Mouse (Mus musculus): Measurements from ENCODE around the gene Zcchc2. TPM values are rescaled to one million over a fixed set of nuclear protein-coding genes. Genes with fewer than 3 reads are reported as not detected.

The Zcchc2 gene
- polyA plus RNA-seq, 1 experiment from 2014 or later, result 1.2 TPM

DNA sequence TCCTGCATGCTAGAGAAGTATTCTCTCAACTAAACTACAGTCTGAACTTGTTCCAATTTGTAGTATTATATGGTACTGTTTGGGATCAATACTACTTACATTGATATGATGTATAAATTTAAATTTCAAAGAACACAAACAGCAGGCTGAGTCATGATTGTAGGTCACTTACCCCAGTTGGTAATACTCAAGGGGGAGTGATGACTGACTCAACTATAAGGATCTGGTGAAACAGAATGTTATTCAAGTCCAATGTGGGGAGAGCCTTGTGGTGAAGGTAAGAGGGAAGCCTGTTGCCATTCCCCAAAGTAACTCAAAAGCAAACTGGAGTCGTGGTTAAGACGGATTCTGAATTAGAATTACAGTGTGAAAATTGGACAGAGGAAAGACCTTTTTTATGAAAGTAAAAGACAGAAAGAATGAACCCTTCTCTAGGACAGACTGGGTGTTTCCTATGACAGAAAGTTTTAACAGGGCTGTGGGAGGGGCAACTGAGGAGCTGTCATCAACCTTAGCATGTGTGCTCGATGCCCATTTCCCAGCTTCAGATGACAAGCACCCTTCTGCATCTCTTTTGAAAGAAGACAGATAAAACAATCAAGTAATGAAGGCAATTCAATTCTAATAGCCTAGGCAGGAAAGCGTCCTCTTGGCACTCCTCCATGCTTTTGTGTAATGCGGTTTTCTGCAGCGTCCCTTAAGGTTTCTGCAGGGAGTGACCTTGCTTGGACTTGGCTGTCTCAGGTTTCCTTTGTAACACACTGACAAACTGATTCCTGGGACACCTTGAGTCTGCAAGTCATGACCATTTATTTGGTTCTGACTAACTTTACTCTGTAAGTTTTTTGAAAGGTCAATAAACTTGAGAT is 7.5 kb upstream of the Zcchc2 start:
- no peaks in the 10 kb centered on the region for H3K9me3 ChIP-seq (ENCODE audit: control insufficient read depth, low read length)
- H3K4me1 ChIP-seq (replicated peaks; ENCODE audit: control insufficient read depth, insufficient read depth), result no peaks in the 10 kb centered on the region
- no peak for TF ChIP-seq CTCF (IDR thresholded peaks at IDR 0.05; ENCODE audit: low read depth)
- no peak for TF ChIP-seq EP300 (optimal IDR thresholded peaks at IDR 0.05)
- no peaks in the 10 kb centered on the region for H3K36me3 ChIP-seq (ENCODE audit: control insufficient read depth, insufficient read depth, low read length)
- no peak overlapping the region for H3K4me3 ChIP-seq (ENCODE audit: low read depth, low read length)
- no peak overlapping the region for H3K4me2 ChIP-seq (replicated peaks; ENCODE audit: low read depth)
- H3K27ac ChIP-seq (replicated peaks), result no peak overlapping the region
- no peak overlapping the region for H3K9ac ChIP-seq (ENCODE audit: low read length)
- no peak for ATAC-seq (ENCODE audit: low FRiP score, low TSS enrichment)
- no peak for DNase-seq (ENCODE audit: low spot score)
- no peaks in the 10 kb centered on the region for H3K27me3 ChIP-seq (ENCODE audit: control insufficient read depth, insufficient read depth, low read length)
- 56% methylated on average over 6 of the region's 6 CpGs for WGBS

DNA sequence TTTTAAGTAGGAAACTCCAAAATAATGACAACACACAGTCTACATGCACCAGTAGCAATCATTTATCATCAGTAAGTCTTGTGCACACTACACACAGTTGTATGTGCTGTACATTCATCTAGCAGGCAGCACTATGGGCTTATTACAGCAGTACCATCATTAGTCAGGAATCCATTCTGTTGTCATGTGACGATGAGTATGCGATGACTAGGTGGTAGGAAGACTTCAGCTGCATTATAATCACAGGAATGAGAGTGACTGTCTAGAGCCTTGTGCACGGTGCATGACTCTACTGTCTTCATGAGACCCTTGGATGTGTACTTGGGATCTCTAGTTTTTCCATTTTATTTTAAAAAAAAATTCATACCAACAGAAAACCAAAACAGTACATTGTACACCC is 6.0 kb upstream of the Zcchc2 start:
- Histone ChIP-seq H3K27ac (replicated peaks) (no peak overlapping the region), H3K36me3 (ENCODE audit: control insufficient read depth, insufficient read depth, low read length) (no peaks in the 10 kb centered on the region), H3K9ac (ENCODE audit: low read length) (no peak overlapping the region), H3K4me3 (ENCODE audit: low read depth, low read length) (no peak overlapping the region), H3K27me3 (ENCODE audit: control insufficient read depth, insufficient read depth, low read length) (no peaks in the 10 kb centered on the region), H3K9me3 (ENCODE audit: control insufficient read depth, low read length) (no peaks in the 10 kb centered on the region), H3K4me1 (replicated peaks; ENCODE audit: control insufficient read depth, insufficient read depth) (no peaks in the 10 kb centered on the region), H3K4me2 (replicated peaks; ENCODE audit: low read depth) (no peak overlapping the region)
- 91% methylated on average over 3 of the region's 3 CpGs for WGBS
- DNase-seq (ENCODE audit: low spot score) (no peak), ATAC-seq (ENCODE audit: low FRiP score, low TSS enrichment) (0 out of 2 replicates have a peak, but pooled peaks have one; percentile 32)
- TF ChIP-seq EP300 (optimal IDR thresholded peaks at IDR 0.05), result no peak
- TF ChIP-seq CTCF (IDR thresholded peaks at IDR 0.05; ENCODE audit: low read depth), result no peak

DNA sequence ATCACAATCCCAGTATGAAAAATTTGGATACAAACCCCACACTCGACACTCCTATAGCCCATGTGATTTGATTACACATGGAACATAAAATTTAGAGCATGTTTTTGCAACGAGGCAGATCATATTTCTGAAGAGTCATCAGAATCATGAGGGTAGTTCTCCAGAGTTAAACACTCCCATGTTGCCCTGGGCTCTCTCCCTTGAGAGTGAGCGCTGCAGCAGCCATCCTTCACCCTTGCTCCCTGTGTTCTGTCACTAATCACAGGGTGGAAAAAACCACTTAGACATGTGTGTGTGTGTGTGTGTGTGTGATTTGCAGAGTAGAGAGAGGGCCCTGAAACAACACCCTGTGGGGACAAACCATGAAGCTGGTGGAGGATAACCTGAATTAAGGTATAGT is 2.0 kb upstream of the Zcchc2 start:
- 0 out of 2 replicates have a peak, but pooled peaks cover 4% of the 10 kb centered on the region for H3K4me1 ChIP-seq (replicated peaks; ENCODE audit: control insufficient read depth, insufficient read depth)
- DNase-seq (ENCODE audit: low spot score), result no peak
- H3K36me3 ChIP-seq (ENCODE audit: control insufficient read depth, insufficient read depth, low read length), result no peaks in the 10 kb centered on the region
- ATAC-seq (ENCODE audit: low FRiP score, low TSS enrichment), result no peak
- H3K4me3 ChIP-seq (ENCODE audit: low read depth, low read length), result no peak overlapping the region
- H3K27me3 ChIP-seq (ENCODE audit: control insufficient read depth, insufficient read depth, low read length), result no peaks in the 10 kb centered on the region
- 50% methylated on average over 3 of the region's 3 CpGs for WGBS
- no peaks in the 10 kb centered on the region for H3K9me3 ChIP-seq (ENCODE audit: control insufficient read depth, low read length)
- TF ChIP-seq EP300 (optimal IDR thresholded peaks at IDR 0.05) (no peak), CTCF (IDR thresholded peaks at IDR 0.05; ENCODE audit: low read depth) (no peak)
- no peak overlapping the region for H3K9ac ChIP-seq (ENCODE audit: low read length)
- H3K27ac ChIP-seq (replicated peaks), result no peak overlapping the region
- H3K4me2 ChIP-seq (replicated peaks; ENCODE audit: low read depth), result no peak overlapping the region

DNA sequence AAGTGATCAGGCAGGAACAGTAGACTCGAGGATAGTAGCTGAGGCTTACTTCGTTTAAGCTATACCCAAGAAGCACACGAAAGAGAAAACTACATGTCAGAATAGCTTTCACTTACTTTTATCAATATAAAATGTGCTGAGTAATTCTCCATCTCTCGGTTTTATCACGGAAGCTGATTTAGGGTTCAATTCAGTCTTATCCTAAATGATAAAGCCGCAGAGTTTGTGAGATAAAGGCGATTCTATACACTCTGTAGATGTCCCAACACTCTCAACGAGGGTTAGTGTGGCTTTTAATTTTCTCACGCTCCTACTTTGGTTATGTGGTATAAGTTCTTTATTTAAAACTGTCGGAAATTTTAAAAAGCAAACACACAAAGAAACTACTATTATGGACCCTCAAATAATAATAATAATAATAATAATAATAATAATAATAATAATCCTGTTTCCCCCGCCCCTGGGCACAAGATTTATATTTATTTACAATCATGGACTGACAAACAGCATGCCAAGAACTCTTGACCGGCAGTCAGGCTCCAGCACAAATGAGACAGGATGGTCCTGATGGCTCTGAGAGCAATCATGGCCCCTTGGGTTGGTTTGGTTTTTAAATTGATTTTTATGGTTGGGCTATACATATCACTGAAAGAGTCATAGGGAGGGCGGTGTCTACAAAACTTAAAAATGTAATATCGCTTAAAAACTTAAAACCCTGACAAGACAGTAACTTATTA is 1.1 kb upstream of the Zcchc2 start:
- 60% methylated on average over 14 of the region's 14 CpGs for WGBS
- Histone ChIP-seq H3K4me3 (ENCODE audit: low read depth, low read length) (peak overlapping the region; percentile 88), H3K4me1 (replicated peaks; ENCODE audit: control insufficient read depth, insufficient read depth) (0 out of 2 replicates have a peak, but pooled peaks cover 4% of the 10 kb centered on the region), H3K27ac (replicated peaks) (no peak overlapping the region), H3K4me2 (replicated peaks; ENCODE audit: low read depth) (peak overlapping the region; percentile 76), H3K9me3 (ENCODE audit: control insufficient read depth, low read length) (no peaks in the 10 kb centered on the region), H3K9ac (ENCODE audit: low read length) (no peak overlapping the region; the same call in none of the 2 replicates), H3K36me3 (ENCODE audit: control insufficient read depth, insufficient read depth, low read length) (no peaks in the 10 kb centered on the region), H3K27me3 (ENCODE audit: control insufficient read depth, insufficient read depth, low read length) (no peaks in the 10 kb centered on the region)
- TF ChIP-seq EP300 (optimal IDR thresholded peaks at IDR 0.05), result no peak
- no peak for TF ChIP-seq CTCF (IDR thresholded peaks at IDR 0.05; ENCODE audit: low read depth)
- DNase-seq (ENCODE audit: low spot score), result no peak
- no peak for ATAC-seq (ENCODE audit: low FRiP score, low TSS enrichment)

DNA sequence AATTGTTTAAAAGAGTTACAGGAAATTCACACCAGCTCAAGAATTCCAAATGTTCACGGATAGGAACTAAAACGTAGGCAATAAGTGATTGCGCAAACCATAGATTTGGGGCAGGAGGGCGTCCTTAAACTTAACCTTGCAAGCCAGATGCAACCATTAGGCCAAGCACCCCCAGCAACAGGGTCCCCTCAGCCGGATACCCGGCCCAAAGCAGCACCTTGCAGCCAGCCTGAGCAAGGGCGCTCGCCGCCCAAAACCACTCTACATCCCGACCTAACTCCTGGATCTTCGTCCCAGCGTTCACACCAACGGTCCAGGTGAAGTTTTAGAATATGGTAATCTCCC is 594 bp upstream of the Zcchc2 start:
- Histone ChIP-seq H3K9me3 (ENCODE audit: control insufficient read depth, low read length) (no peaks in the 10 kb centered on the region), H3K4me2 (replicated peaks; ENCODE audit: low read depth) (peak overlapping the region; percentile 76), H3K36me3 (ENCODE audit: control insufficient read depth, insufficient read depth, low read length) (no peaks in the 10 kb centered on the region), H3K4me3 (ENCODE audit: low read depth, low read length) (peak overlapping the region; percentile 88), H3K4me1 (replicated peaks; ENCODE audit: control insufficient read depth, insufficient read depth) (0 out of 2 replicates have a peak, but pooled peaks cover 4% of the 10 kb centered on the region), H3K27ac (replicated peaks) (peak overlapping the region; percentile 98), H3K9ac (ENCODE audit: low read length) (peak overlapping the region; percentile 82), H3K27me3 (ENCODE audit: control insufficient read depth, insufficient read depth, low read length) (no peaks in the 10 kb centered on the region)
- DNase-seq (ENCODE audit: low spot score), result no peak
- under 1% methylated on average over 13 of the region's 13 CpGs for WGBS
- TF ChIP-seq EP300 (optimal IDR thresholded peaks at IDR 0.05) (no peak), CTCF (IDR thresholded peaks at IDR 0.05; ENCODE audit: low read depth) (no peak)
- ATAC-seq (ENCODE audit: low FRiP score, low TSS enrichment), result no peak; the same call in 1 of the 2 replicates
